19 mouse cellular contexts compared by ENCODE assay signal in genomic region chr1:130387282-130387681, GRCm38 (mm10). TPM values are rescaled to one million over a fixed set of nuclear protein-coding genes. Genes with fewer than 3 reads are reported as not detected.
DNase-seq lines count a peak whose midpoint lies in the region; ATAC-seq and TF ChIP-seq lines count a peak whose summit lies in the region.
"Not testable (repeated sequence)": the region's sequence is repeated elsewhere in the genome, so short reads cannot be mapped to it uniquely, and the experiment has no call there.
"Had no signal": no experiment of that assay in that cellular context is flagged by ENCODE, and none has a peak within 500 bp of the region (broad histone marks: within the 10 kb centered on the region; RNA-seq: fewer than 3 reads in every experiment).

No protein-coding gene starts in this region.

- peak; percentile 42; the same call in 1 of the 2 replicates for ATAC-seq in common myeloid progenitor, adult 5-6 weeks (replicated peaks; ENCODE audit: low read depth, poor library complexity, severe bottlenecking)
- peak; percentile 65 for ATAC-seq in heart, embryonic 16.5 days (replicated peaks; ENCODE audit: extremely low read depth, insufficient read depth, low FRiP score)
- 0 out of 2 replicates have a peak, but pooled peaks have one; percentile 21 for ATAC-seq in liver, postnatal 0 days

- peak; percentile 67 to 68 for TF ChIP-seq EP300 in MEL (IDR thresholded peaks at IDR 0.05; ENCODE audit: low read depth in 1 of 2, low read length in 2 of 2)
- not testable (repeated sequence) for TF ChIP-seq EP300 in liver, postnatal 0 days (IDR thresholded peaks at IDR 0.05; ENCODE audit: low read depth)

- not testable (repeated sequence) for H3K27me3 ChIP-seq in MEL (ENCODE audit: control insufficient read depth in 1 of 2, insufficient read depth in 2 of 2, low read length in 2 of 2); heart, embryonic 16.5 days (ENCODE audit: control insufficient read depth, insufficient read depth, low read length); liver, adult 2 months (ENCODE audit: control insufficient read depth, insufficient read depth, low read length); liver, postnatal 0 days (ENCODE audit: insufficient read depth, low read length)

- peak overlapping the region; percentile 68 for H3K27ac ChIP-seq in MEL (ENCODE audit: control insufficient read depth, low read depth, low read length)
- H3K27ac ChIP-seq in heart, embryonic 16.5 days (ENCODE audit: low read length); liver, adult 2 months (replicated peaks; ENCODE audit: insufficient read depth, low read depth, low read length); liver, postnatal 0 days (ENCODE audit: low read depth): not testable (repeated sequence)

- H3K79me2 ChIP-seq in MEL (ENCODE audit: control insufficient read depth, insufficient read depth, low read length, poor library complexity); liver, adult 2 months (ENCODE audit: control insufficient read depth, insufficient read depth, low read length): not testable (repeated sequence)

- peaks cover 7 to 19% of the 10 kb centered on the region in 2 experiments for H3K4me1 ChIP-seq in MEL (ENCODE audit: control insufficient read depth in 1 of 2, insufficient read depth in 2 of 2, low read length in 2 of 2)
- H3K4me1 ChIP-seq in heart, embryonic 16.5 days (ENCODE audit: control insufficient read depth, insufficient read depth, low read length); liver, adult 2 months (ENCODE audit: control insufficient read depth, insufficient read depth, low read length); liver, postnatal 0 days (ENCODE audit: insufficient read depth): not testable (repeated sequence)

- not testable (repeated sequence) for H3K9me3 ChIP-seq in MEL (replicated peaks; ENCODE audit: insufficient read depth, low read length); heart, embryonic 16.5 days (replicated peaks; ENCODE audit: control insufficient read depth, low read length); liver, postnatal 0 days (ENCODE audit: low read length)

- not testable (repeated sequence) for TF ChIP-seq RAD21 in MEL (IDR thresholded peaks at IDR 0.05; ENCODE audit: low read depth, low read length)

- peak; percentile 17 for DNase-seq in A20 (ENCODE audit: low read depth, low spot score)
- DNase-seq in MEL (ENCODE audit: low read depth, low spot score), result peak; percentile 71
- peak; percentile 19 for DNase-seq in liver, adult 2 months (ENCODE audit: extremely low read depth, low read depth, low spot score)
- not testable (repeated sequence) for DNase-seq in liver, postnatal 0 days

- not testable (repeated sequence) for TF ChIP-seq CTCF in MEL (IDR thresholded peaks at IDR 0.05 in 2 of 3, conservative IDR thresholded peaks at IDR 0.05 in 1 of 3; ENCODE audit: control insufficient read depth in 1 of 3, insufficient read depth in 1 of 3, low read depth in 2 of 3, low read length in 3 of 3, poor library complexity in 1 of 3, severe bottlenecking in 1 of 3); liver, adult 2 months (IDR thresholded peaks at IDR 0.05; ENCODE audit: low read depth, low read length); liver, postnatal 0 days (IDR thresholded peaks at IDR 0.05; ENCODE audit: low read depth)

- not testable (repeated sequence) for H3K4me2 ChIP-seq in heart, embryonic 16.5 days (ENCODE audit: low read depth, low read length); liver, postnatal 0 days (ENCODE audit: low read depth, low read length)

- H3K4me3 ChIP-seq in MEL (ENCODE audit: control insufficient read depth in 1 of 2, insufficient read depth in 1 of 2, low read depth in 2 of 2, low read length in 2 of 2); heart, embryonic 16.5 days (ENCODE audit: low read length); liver, adult 2 months (ENCODE audit: insufficient read depth, low read depth, low read length); liver, postnatal 0 days (ENCODE audit: low read depth, low read length): not testable (repeated sequence)

- peaks cover 0 to 16% of the 10 kb centered on the region in 2 experiments; a peak in 2 of 4 replicates for H3K36me3 ChIP-seq in MEL (ENCODE audit: control insufficient read depth in 1 of 2, insufficient read depth in 2 of 2, low read length in 2 of 2)
- H3K36me3 ChIP-seq in heart, embryonic 16.5 days (ENCODE audit: control insufficient read depth, insufficient read depth); liver, adult 2 months (ENCODE audit: control insufficient read depth, insufficient read depth, low read length); liver, postnatal 0 days (replicated peaks; ENCODE audit: insufficient read depth, low read length): not testable (repeated sequence)

- not testable (repeated sequence) for TF ChIP-seq POLR2A in MEL (IDR thresholded peaks at IDR 0.05; ENCODE audit: control insufficient read depth in 1 of 2, insufficient read depth in 1 of 2, low read depth in 1 of 2, low read length in 2 of 2, poor library complexity in 1 of 2); liver, adult 2 months (IDR thresholded peaks at IDR 0.05; ENCODE audit: extremely low read depth, insufficient read depth, low read length)

- not testable (repeated sequence) for H3K9ac ChIP-seq in MEL (ENCODE audit: control insufficient read depth, low read depth, low read length, poor library complexity, severe bottlenecking); heart, embryonic 16.5 days (ENCODE audit: low read length); liver, adult 2 months (ENCODE audit: low read depth, low read length); liver, postnatal 0 days (replicated peaks)

TF ChIP-seq in MEL, 35 proteins besides CTCF, POLR2A, EP300 and RAD21:
- TF ChIP-seq SIN3A (IDR thresholded peaks at IDR 0.05; ENCODE audit: low read length) (0 out of 2 replicates have a peak, but pooled peaks have one; percentile 21), RCOR1 (IDR thresholded peaks at IDR 0.05; ENCODE audit: low read depth, low read length) (peak; percentile 50; the same call in 1 of the 2 replicates), TBP (IDR thresholded peaks at IDR 0.05; ENCODE audit: low read depth, low read length) (0 out of 2 replicates have a peak, but pooled peaks have one; percentile 18), GATA1 (IDR thresholded peaks at IDR 0.05; ENCODE audit: low read depth, low read length) (peak; percentile 41)

RNA-seq across cellular contexts. Expression of gene Cd55b, which starts 35.5 kb away (rescaled TPM):
- total RNA-seq in MEL (2012; rRNA removed), result not detected in 2 replicates
- not detected for polyA plus RNA-seq in MEL (2012; ENCODE audit: insufficient read depth in 1 of 2, insufficient read length in 2 of 2, low read depth in 1 of 2, low replicate concordance in 2 of 2, missing spikeins in 1 of 2)
- total RNA-seq in common myeloid progenitor, adult 5-6 weeks (2017), result not detected in 2 replicates
- polyA plus RNA-seq in heart, embryonic 16.5 days (2015; fragmentation: Nextera tagmentation; extraction: Ambion mirVana), result 0.13 TPM in 1 of 2 replicates, not detected in the other
- total RNA-seq in liver, adult 2 months (2014; rRNA removed), result not detected in 2 replicates
- polyA plus RNA-seq in liver, adult 2 months (2012; rRNA removed), result not detected in 2 replicates
- polyA plus RNA-seq in liver, postnatal 0 days (2015; fragmentation: Nextera tagmentation; extraction: Ambion mirVana), result not detected in 2 replicates
- total RNA-seq: adrenal gland, adult 18-20 months; adrenal gland, postnatal 14 days had no signal
- polyA plus RNA-seq: activated CD4-positive, CD25-positive, alpha-beta regulatory T cell, adult 4 months; C2C12; cerebellum, adult 2 months; embryonic facial prominence, embryonic 11.5 days; embryonic facial prominence, embryonic 13.5 days; erythroblast, embryonic 14.5 days; forebrain, embryonic 10.5 days; forebrain, embryonic 12.5 days; forebrain, embryonic 14.5 days; forebrain, embryonic 16.5 days; frontal cortex, adult 2 months had no signal
